Mouse (Mus musculus): ENCODE measurements around the gene Mybbp1a.
"Not testable (repeated sequence)": the region's sequence is repeated elsewhere in the genome, so short reads cannot be mapped to it uniquely, and the experiment has no call there.

The Mybbp1a gene

DNA sequence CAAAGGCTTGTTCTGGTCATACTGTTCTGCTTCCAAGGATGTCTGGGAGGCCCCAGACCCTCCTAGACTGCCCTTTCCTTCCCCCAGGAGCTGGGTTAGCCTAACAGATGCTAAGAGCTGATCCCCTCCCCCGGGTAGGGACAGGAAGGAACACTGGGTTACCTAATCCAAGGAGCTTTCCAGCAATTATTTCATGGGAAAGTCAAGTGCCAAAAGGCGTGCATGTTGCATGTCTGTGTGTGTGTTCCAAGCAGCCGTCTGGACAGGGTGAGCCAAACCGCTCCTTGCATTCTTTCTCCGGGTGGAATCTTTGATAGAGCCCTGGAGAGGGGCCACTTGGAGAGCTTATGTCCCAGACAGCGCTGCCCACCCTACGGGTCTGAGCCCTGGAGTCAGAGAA is 28.1 kb upstream of the Mybbp1a start:
- DNase-seq (ENCODE audit: low spot score in 2 of 2) = no peak

DNA sequence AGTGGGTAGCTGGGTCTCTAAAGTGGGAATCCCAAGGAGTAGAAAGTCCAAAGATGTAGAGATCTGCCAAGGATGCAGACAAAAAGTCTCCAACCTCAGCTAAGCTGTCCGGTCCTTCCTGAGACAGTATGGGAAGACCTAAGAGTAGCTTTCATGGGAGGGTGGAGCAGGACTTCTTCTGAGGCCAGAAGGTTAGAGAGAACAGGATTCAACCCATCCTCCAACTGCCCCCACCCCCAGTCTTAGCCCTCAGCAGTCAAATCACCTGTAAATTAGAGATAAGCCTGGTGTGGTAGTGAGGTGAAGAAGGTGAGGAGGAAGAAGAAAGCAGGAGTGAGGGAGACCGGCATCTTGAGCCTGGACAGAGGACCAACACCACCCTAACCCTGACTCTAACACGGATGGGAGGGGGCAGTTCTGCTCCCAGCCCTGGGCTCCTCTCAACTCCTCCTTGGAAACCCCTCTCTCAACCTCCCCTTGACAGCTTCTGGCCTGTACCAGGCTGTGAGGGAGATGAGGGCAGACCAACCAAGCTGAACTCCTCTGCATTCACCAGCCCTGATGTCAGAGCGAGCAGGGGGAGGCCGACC is 27.5 kb upstream of the Mybbp1a start:
- no peak for DNase-seq (ENCODE audit: low spot score in 2 of 2)

DNA sequence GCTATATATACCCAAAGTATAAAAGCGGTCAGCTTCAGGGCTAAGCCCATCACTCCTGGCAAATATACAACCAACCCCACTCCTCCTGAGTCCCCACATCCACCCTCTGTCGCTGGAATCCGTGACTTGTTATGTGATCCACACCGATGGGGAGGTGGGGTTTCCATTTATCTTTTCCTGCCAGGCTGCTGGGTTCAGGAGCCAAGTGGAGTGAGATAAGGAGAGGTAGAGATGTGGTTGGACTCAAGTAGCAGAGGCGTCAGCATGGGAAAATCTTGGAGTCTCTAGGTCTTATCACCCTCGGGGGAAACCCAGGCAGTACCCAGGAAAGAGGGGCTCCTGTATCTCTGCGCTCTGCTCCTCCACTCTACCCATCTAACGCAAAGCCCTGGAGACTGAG is 26.0 kb upstream of the Mybbp1a start:
- DNase-seq (ENCODE audit: low spot score in 2 of 2) = no peak

DNA sequence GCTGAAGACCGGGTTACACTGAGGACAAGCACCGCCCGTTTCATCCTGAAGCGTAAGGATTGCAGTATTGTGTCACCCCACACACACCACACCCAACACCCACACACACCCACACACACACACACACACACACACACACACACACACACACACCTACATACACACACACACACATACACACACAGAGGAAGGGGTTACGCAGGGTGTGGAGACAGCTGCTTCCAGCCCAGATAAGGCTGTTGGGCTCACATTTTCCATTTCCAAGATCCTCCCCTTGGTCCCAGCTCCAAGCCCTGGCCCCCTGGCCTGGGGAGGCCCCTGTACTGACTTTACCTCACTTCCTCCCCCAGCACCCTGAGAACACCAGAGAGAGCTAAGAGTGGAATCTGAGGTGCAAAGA is 24.5 kb upstream of the Mybbp1a start:
- no peak for DNase-seq (ENCODE audit: low spot score in 2 of 2)

DNA sequence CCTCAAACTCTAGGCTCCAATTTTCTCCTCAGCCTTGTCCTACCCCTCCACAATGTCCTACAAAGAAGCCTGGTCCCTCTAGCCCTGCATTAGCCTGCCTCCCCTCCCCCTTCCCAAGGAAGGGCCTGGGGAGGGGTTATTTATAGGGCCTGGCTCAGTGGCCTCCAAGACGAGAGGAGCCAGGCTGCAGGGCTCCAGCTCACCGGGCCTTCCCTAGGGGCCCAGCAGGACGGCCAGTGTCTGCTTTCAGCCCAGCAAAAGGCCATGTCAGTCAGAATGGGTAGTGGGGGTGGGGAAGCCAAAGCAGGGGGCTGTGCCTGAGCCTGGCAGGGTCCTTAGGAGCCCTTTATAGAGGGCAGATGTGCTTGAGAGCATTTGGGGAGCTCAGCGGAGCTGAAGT is 23.8 kb upstream of the Mybbp1a start:
- DNase-seq (ENCODE audit: low spot score in 2 of 2) = no peak

DNA sequence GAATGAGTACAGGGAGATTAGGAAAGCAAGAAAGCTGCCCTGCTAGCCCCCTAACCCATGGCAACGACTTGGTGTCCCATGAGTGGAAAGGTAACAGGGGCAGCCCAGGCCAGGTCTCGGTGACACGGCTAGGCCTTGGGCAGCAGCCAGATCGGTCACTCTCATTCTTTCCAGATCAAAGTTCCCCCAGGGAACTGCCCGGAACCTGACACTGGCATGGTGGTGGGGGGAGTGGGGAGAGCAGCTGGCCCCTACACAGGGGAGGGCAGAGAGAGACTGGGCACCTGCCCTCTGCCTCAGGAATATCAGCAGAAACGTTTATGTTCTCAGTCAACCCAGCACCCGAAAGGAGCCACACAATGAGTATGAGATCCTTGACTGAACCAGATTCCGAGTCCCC is 22.9 kb upstream of the Mybbp1a start:
- no peak for DNase-seq (ENCODE audit: low spot score in 2 of 2)

DNA sequence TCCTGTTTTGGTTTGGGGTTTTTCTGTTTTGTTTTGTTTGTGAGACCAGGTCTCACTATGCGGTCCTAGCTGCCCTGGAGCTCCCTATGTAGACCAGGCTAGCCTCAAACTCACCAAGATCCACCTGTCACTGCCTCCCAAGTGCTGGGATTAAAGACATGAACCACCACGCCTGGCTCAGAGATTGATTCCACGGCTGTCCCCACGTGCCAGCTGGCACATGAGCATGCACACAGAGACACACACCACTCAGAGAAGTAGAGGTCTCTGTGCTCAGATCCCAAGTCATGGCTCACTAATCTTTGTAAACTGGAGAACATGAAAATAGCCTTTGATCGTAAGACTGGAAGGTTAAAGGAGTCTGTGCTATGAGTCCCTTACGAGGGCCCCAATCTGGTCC is 22.1 kb upstream of the Mybbp1a start:
- DNase-seq (ENCODE audit: low spot score in 2 of 2) = no peak

DNA sequence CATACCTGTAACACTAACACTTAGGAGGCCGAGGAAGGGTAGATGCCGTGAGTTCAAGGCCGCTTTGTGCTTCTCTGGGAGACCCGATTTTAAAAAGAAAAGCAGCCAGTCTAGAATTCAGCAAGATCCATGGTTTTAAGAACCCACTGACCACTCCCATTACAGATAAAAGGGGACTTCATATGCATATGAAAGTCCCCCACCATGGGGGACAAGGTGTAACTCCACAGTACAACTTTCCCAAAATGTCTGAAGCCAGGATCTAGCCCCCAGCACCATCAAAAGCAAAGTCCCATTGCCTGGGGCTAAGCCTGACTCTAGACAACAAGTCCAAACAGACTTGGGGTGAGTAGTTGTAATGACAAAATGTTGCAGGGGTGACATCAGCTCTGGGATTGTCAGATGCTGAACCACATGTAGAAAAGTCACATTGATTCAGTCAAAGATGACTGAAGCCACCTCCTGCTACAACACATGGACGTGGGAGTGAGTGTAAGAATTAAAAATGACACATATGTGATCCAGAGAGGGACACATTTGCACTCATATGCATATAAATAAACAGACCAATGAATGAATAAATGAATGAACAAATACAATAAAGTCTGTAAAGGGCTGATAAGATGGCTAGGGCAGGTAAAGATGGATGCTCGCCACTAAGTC is 20.6 kb upstream of the Mybbp1a start:
- no peak for DNase-seq (ENCODE audit: low spot score in 2 of 2)

DNA sequence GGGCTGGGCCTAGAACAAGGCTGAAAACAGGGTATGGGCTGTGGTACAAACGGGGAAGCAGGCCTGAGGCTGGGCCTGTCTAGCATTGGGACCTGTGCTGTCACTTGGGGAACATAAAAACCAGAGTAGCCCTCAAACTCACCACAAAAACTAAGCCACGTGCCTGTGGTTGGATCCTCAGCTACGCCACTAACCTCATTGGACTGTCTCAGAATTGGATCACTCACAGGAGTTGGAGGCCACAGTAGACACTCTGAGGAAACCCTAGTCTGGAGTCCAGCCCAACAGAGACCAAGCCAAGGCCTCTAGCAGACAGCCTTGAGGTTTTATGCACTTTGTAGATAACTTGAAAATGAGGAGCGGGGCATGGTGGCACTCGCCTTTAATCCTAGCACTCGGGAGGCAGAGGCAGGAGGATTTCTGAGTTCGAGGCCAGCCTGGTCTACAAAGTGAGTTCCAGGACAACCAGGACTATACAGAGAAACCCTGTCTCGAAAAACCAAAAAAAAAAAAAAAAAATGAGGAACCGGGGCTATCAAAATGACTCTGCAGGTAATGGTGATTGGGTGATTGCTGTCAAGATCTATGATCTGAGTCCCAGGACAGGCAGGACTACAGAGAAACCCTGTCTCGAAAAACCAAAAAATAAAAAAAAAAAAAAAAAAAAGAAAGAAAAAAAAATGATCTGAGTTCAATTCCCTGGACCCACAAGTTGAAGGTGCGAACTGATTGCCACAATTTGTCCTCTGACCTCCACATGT is 19.5 kb upstream of the Mybbp1a start:
- DNase-seq (ENCODE audit: low spot score in 2 of 2) = no peak

DNA sequence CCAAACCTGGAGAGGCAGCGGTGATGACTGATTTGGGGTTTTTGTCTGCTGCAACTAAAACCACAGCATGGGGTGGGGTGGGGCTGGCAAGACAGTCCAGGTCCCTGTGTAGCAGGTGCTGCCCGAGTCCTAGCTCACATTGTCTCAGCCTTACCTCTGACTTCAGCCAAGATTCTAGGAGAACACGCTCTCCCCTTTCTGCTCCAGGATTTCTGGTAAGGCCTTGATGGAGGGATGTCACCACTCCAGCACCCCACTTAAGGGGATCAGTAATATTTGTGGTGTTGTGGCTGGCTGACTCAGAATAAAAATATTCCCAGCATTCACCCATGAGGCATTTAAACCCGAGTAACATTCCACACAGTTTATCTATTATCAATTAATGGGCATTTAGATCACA is 17.5 kb upstream of the Mybbp1a start:
- no peak for DNase-seq (ENCODE audit: low spot score in 2 of 2)

DNA sequence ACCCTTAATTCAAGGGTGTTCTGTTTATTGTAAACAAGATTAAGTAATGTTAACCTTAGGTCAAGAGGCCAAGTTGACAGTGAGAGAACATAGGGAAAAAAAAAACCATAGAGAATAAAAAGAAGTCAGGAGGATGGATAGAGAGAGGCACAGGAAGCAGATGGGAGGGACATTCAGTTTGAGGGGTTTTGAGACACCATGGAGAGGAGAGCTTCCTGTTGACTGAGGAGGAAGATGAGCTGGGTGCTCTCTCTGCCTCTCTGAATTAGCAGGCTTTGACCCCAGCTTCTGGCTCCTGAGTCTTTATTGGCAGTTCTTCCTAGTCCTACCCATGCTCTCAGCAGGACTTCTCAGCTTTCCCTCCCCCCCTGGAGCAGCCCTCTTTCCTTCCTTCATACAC is 16.0 kb upstream of the Mybbp1a start:
- DNase-seq (ENCODE audit: low spot score in 2 of 2) = no peak

DNA sequence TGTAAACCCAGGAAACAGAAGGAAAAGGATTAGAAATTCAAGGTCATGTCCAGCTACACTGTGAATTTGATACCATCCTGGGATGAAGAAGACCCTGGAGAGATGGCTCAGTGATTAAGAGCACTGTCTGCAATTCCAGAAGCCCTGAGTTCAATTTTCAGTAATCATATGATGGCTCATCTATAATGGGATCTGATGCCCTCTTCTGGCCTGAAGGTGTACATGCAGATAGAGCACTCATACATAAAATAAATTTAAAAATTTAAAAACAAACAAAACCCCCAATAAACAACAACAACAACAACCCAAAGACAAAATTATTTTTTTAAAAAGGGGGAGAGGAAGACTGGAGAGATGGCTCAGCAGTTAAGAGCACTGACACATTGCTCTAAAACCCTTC is 14.3 kb upstream of the Mybbp1a start:
- no peak for DNase-seq (ENCODE audit: low spot score in 2 of 2)

DNA sequence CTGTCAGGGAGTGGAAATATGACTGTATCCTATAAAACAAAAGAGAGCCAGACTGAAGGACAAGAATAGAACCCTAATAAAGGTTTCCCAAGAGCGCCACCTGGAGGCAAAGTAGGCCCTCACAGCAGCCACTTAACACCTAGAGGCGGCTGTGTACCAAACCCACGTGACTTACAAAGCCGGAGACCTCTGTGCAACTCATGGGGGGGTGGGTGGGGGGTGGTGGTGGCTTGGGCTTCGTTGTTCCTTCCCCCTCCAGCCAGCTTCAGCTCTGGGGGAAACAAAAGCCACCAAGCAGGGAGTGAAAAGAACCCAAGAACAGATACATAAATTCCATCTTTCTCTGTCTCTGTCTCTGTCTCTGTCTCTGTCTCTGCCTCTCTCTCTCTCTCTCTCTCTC is 12.5 kb upstream of the Mybbp1a start:
- peak in 1 of 2 experiments; percentile 60 for DNase-seq (ENCODE audit: low spot score in 2 of 2)

DNA sequence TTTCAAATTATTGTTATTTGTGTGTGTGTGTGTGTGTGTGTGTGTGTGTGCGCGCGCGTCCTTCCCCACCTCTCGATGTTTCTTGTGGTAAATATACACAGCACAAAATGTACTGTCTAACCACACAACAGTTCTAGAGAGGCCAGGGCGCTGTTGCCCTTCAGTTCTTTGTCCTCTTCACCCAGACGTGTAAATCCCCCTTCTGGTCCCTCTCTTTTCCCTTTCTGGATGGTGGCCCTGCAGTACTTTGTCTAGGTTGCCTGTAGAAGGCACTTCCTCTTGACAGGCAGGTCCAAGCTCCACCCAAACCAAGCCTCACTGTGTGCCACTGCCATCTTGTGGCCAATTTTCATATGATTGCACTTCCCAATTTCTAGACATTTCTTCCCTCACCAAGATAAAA is 11.9 kb upstream of the Mybbp1a start:
- DNase-seq (ENCODE audit: low spot score in 2 of 2) = peak in 1 of 2 experiments; percentile 61

DNA sequence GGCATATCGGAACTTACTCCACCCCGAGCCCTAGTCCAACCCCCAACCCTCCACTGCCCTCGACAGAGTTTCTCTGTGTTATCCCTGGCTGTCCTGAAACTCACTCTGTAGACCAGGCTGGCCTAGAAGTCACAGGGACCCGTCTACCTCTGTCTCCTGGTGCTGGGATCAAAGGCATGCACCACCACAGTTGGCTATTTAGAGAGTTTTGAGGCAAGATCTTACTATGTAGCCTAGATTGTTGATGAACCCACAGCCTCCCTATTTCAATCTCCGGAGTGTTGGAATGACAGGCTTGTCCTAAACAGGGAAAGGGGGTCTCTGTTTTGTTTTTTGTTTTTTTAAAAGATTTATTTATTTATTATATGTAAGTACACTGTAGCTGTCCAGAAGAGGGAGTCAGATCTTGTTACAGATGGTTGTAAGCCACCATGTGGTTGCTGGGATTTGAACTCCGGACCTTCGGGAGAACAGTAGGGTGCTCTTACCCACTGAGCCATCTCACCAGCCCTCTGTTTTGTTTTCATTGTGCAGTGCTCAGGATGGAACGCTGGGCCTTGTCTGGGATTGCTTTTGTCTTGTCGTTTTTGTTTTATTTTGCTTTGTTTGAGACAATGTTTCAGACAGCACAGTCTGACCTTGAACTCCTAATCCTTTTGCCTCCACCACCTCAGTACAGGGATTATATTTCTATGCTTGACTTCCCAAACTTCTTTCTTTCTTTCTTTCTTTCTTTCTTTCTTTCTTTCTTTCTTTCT is 10.7 kb upstream of the Mybbp1a start:
- not testable (repeated sequence) for DNase-seq (ENCODE audit: low spot score in 2 of 2)

DNA sequence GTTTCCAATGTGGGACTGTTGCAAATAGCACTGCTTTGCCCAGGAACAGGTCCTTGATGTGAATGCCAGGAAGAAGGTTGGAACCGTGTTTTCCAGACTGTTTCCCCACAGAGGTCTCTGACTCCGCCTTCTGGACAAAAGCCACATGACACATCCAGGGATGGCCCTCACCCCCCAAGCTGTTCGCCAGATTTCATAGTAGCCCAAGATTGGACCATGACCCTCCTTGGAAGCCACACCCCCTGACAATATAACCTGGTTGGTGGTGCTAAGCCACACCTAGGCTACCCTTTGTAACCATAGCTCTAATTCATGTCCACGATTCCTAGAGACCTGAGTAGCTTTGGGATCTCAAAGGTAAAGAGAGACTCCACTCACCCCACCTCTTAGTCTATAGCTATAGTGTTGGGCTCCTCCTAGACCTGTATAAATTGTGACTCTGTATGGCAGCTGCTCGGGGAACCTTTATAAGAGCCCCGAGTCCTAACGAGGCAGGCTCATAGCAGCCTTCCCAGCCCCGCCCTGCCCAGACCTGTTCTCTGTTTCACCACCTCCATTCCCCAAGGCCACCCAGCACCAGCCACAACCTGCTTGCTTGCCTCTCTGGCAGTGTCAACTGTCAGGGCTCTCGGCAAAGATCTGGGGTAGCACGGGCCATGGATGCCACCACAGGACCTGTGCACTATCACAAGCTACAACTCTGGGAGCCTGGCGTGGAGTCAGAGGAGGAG is 6.0 kb upstream of the Mybbp1a start, which contains the start of gene Ggt6:
Gene Ggt6, plus strand, starts transcription at position 564 of the 731 bp plus-strand sequence.
- no peak for DNase-seq (ENCODE audit: low spot score in 2 of 2)

DNA sequence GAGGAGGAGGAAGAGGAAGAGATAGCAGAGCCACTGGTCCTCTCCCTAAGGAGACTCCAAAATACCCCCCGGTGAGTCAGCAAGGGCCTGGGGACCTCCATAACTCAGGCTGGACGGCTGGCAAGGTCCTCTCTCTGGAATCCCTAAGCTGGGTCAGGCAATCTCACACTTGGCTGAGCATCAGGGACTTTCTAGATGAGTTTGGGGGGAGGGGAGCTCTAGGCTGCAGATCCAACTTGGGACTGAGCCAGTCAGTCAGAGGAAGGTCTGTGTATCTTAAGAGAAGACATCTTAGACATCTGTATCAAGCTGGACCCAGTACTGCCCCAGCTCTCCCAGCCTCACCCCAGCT is 5.5 kb upstream of the Mybbp1a start:
- DNase-seq (ENCODE audit: low spot score in 2 of 2) = no peak

DNA sequence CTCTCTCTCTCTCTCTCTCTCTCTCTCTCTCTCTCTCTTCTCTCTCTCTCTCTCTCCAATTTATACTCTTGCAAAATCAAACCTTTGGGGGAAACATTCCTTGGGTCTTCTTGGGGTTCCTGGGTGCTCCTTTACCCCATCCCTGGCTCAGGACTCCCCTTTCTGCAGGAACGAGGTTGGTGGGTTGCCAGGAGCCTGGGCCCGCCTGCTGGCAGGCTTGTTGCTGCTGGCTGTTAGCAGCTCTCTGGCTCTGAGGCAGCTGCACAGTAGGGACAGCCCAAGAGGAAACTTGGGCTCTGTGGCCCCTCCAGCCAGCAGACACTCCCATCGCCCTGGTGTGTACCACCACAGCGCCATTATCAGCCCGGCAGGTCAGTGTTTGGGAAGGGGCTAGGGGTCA is 4.9 kb upstream of the Mybbp1a start:
- DNase-seq (ENCODE audit: low spot score in 2 of 2) = no peak

DNA sequence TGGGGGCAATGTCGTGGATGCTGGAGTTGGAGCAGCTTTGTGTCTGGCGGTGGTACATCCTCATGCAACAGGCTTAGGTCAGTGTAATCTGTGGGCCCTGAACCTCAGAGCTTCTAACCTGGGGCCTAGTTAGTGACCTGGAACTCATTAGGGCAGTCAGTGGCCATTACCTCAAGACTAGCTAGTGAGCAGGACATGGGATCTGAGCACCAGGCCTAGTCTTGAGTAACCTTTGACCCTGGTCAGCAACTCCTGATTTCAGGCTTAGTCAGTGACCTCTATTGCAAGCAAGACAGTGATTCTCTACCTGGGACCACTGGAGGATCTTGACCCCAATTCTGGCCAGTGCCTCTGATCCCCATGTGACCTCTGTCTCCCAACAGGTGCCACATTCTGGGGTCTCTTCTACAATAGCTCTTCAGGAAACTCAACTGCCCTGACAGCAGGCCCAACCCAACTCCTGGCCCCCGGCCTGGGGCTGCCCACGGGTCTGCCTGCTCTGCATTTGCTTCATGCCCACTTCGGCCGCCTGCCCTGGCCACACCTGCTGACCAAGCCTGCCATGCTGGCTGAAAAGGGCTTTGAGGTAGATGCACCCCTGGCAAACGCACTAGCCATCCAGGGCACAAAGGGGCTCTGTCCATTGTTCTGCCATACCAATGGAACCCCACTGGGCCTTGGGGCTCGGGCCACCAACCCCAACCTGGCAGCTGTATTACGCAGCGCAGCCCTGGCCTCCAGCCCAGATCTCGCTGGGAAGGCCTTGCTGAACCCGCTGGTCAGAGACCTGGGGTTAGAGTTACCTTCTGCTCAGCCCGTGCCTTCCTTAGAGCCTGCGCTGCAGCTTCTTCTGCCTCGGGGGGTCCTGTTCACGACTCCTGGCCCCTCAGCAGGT is 4.2 kb upstream of the Mybbp1a start:
- no peak for DNase-seq (ENCODE audit: low spot score in 2 of 2)

DNA sequence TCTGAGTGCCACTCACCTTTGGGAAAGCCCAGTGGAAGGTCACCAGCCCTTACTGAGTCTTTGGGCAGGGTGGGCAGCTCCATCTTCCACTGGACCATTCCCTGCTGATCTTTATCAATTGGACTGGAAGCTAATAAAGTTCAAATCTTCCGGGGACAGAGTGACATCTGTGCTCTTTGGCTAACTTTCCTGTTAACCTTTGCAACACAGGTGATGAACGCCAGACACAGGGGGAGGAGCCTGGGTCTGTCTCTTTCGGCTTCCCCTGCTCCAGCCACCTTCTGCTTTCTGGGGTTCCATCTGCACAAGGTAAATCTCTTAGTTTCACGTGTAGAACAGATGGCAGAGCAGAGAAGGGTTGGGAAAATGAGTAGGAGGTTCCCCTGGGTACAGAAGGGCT is 2.7 kb upstream of the Mybbp1a start:
- DNase-seq (ENCODE audit: low spot score in 2 of 2) = no peak

DNA sequence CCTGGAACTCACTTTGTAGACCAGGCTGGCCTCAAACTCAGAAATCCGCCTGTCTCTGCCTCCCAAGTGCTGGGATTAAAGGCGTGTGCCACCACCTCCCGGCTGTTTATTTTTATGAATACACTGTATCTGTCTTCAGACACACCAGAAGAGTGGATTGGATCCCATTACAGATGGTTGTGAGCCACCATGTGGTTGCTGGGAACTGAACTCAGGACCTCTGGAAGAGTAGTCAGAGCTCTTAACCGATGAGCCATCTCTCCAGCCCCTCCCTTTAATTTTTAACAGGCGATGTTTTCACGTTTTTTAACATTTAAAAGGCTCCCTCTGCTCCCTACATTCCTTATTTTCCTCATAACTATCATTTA is 574 bp upstream of the Mybbp1a start:
- DNase-seq (ENCODE audit: low spot score in 2 of 2) = not testable (repeated sequence)

Measured in frontal cortex, postnatal 14 days (tissue).